Mouse (Mus musculus) brain, embryonic 14.5 days (tissue): ENCODE measurements at regions not wholly inside any gene's neighbourhood (a gene's known extent, or its start where the extent isn't known, plus 50 kb on each side); places are given as distances from the start of the nearest gene placed in this dataset.

Source experiments
- CTCF ChIP-seq: fragments of 200-500 bp; IDR thresholded peaks from 2 replicates; pipeline ENCODE4 v1.5.1; 2012; ENCODE audit warnings: inconsistent platforms, mild to moderate bottlenecking, moderate library complexity, borderline replicate concordance; ENCODE audit not compliant: insufficient read depth, insufficient read length; ENCODE audit errors: extremely low read depth
- POLR2A ChIP-seq: fragments of 200-500 bp; IDR thresholded peaks from 2 replicates; pipeline ENCODE4 v1.6.1; 2012; ENCODE audit warnings: mild to moderate bottlenecking, inconsistent platforms, borderline replicate concordance; ENCODE audit not compliant: poor library complexity, insufficient read depth, insufficient read length, severe bottlenecking; ENCODE audit errors: extremely low read depth

- no peak for TF ChIP-seq CTCF
- TF ChIP-seq POLR2A, result no peak
Measured at GRCm38 (mm10) chr4:12339236-12339635, 167.4 kb upstream of the Fam92a start.
